In the genomic region with DNA sequence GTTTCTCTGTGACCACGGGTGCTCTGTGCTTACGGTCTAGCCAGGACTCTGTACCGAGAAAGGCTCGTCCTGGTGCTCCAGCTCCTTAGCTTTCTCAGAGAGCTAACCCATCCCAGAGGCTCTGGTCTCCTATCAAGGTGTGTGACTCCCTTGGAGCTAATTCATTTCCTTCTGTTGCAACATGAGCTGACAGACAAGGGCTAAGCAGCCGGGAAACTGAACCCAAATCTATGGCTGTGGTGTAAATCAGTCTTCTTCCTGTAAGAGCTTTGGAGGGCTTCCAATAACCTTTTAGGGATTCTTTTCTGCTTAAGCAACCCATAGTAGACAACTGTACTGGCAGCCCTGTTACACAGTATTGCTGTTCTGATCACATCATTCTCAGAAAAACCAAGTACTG, we compare ENCODE assay signal across 31 mouse cellular contexts. TPM values are rescaled to one million over a fixed set of nuclear protein-coding genes. Genes with fewer than 3 reads are reported as not detected.
DNase-seq lines count a peak whose midpoint lies in the region; ATAC-seq and TF ChIP-seq lines count a peak whose summit lies in the region.
"Had no signal": no experiment of that assay in that cellular context is flagged by ENCODE, and none has a peak within 500 bp of the region (broad histone marks: within the 10 kb centered on the region; RNA-seq: fewer than 3 reads in every experiment).

A gene (minus strand): TSS at position 154 of the 400 bp plus-strand sequence.

- TF ChIP-seq EP300 in stomach, postnatal 0 days (optimal IDR thresholded peaks at IDR 0.05), result no peak

- H3K27ac ChIP-seq in heart, embryonic 13.5 days (replicated peaks), result peak within 1 kb of the TSS; percentile 45; the same call in 1 of the 2 replicates
- 0 out of 2 replicates have a peak within 1 kb of the TSS, but pooled peaks have one; percentile 8 for H3K27ac ChIP-seq in stomach, embryonic 16.5 days (ENCODE audit: low read length)
- H3K27ac ChIP-seq in stomach, postnatal 0 days (replicated peaks), result no peak within 1 kb of the TSS; the same call in 1 of the 2 replicates
- H3K27ac ChIP-seq in limb, embryonic 15.5 days, result 0 out of 2 replicates have a peak within 1 kb of the TSS, but pooled peaks have one; percentile 35
- H3K27ac ChIP-seq: forebrain, embryonic 15.5 days; hindbrain, embryonic 13.5 days; layer of hippocampus, adult 2 months; midbrain, embryonic 12.5 days; neural tube, embryonic 12.5 days had no signal

- no peak for TF ChIP-seq CTCF in stomach, postnatal 0 days (IDR thresholded peaks at IDR 0.05; ENCODE audit: low read depth)
- TF ChIP-seq CTCF in brain, embryonic 14.5 days (IDR thresholded peaks at IDR 0.05; ENCODE audit: borderline replicate concordance, extremely low read depth, insufficient read depth, insufficient read length), result no peak

- DNase-seq in heart, adult 8-10 months (ENCODE audit: low spot score), result no peak
- DNase-seq in stomach, postnatal 0 days (ENCODE audit: low spot score), result no peak
- DNase-seq in brain, embryonic 14.5 days (ENCODE audit: low read depth), result peak; percentile 8
- no peak for DNase-seq in left cerebral cortex, postnatal 4 days
- DNase-seq: adrenal gland, postnatal 14 days; cerebellum, adult 8-10 months; cerebellum, postnatal 36 days; embryo, embryonic 11 days; heart, postnatal 36 days; kidney, adult 8-10 months; kidney, postnatal 14 days; layer of hippocampus, postnatal 36 days; retina, postnatal 1 day had no signal

- no peak for ATAC-seq in heart, embryonic 13.5 days (ENCODE audit: extremely low read depth, insufficient number of reproducible peaks, low FRiP score, low TSS enrichment)
- ATAC-seq in stomach, embryonic 16.5 days (ENCODE audit: insufficient read depth, low FRiP score), result no peak
- ATAC-seq in stomach, postnatal 0 days (ENCODE audit: low FRiP score, low TSS enrichment), result no peak
- no peak for ATAC-seq in limb, embryonic 15.5 days (ENCODE audit: insufficient number of reproducible peaks, low FRiP score, low TSS enrichment, low read depth)
- no peak for ATAC-seq in monocyte, adult 5-6 weeks (replicated peaks; ENCODE audit: insufficient number of reproducible peaks, low FRiP score, low TSS enrichment, poor library complexity, severe bottlenecking)
- ATAC-seq: forebrain, embryonic 15.5 days; inflammation-experienced regulatory T-cells, adult 6 months had no signal

- peaks cover 25% of the 10 kb centered on the region for H3K4me1 ChIP-seq in heart, embryonic 13.5 days
- peaks cover 12% of the 10 kb centered on the region; the same call in 1 of the 2 replicates for H3K4me1 ChIP-seq in stomach, embryonic 16.5 days (ENCODE audit: control insufficient read depth, insufficient read depth, low read length)
- peaks cover 3% of the 10 kb centered on the region; the same call in 1 of the 2 replicates for H3K4me1 ChIP-seq in stomach, postnatal 0 days (replicated peaks; ENCODE audit: control insufficient read depth, insufficient read depth)
- peaks cover 20% of the 10 kb centered on the region for H3K4me1 ChIP-seq in limb, embryonic 15.5 days
- H3K4me1 ChIP-seq: forebrain, embryonic 15.5 days; hindbrain, embryonic 13.5 days; midbrain, embryonic 12.5 days; neural tube, embryonic 12.5 days had no signal

- TF ChIP-seq POLR2A in brain, embryonic 14.5 days (IDR thresholded peaks at IDR 0.05; ENCODE audit: borderline replicate concordance, extremely low read depth, insufficient read depth, insufficient read length, poor library complexity, severe bottlenecking), result no peak

- no peak within 1 kb of the TSS for H3K9ac ChIP-seq in heart, embryonic 13.5 days
- H3K9ac ChIP-seq in stomach, embryonic 16.5 days (ENCODE audit: low read length), result no peak within 1 kb of the TSS
- no peak within 1 kb of the TSS; the same call in 1 of the 2 replicates for H3K9ac ChIP-seq in stomach, postnatal 0 days (ENCODE audit: low read length)
- no peak within 1 kb of the TSS for H3K9ac ChIP-seq in limb, embryonic 15.5 days
- H3K9ac ChIP-seq: forebrain, embryonic 15.5 days; hindbrain, embryonic 13.5 days; midbrain, embryonic 12.5 days; neural tube, embryonic 12.5 days had no signal

- 65% methylated on average over 5 of the region's 5 CpGs for WGBS in heart, embryonic 13.5 days
- WGBS in stomach, embryonic 16.5 days, result 52% methylated on average over 5 of the region's 5 CpGs
- WGBS in stomach, postnatal 0 days, result 41% methylated on average over 5 of the region's 5 CpGs
- 42% methylated on average over 5 of the region's 5 CpGs for WGBS in limb, embryonic 15.5 days

- no peaks in the 10 kb centered on the region for H3K36me3 ChIP-seq in heart, embryonic 13.5 days
- H3K36me3 ChIP-seq in stomach, embryonic 16.5 days (ENCODE audit: control insufficient read depth, insufficient read depth, low read length), result no peaks in the 10 kb centered on the region
- no peaks in the 10 kb centered on the region for H3K36me3 ChIP-seq in stomach, postnatal 0 days (ENCODE audit: control insufficient read depth, insufficient read depth, low read length)
- H3K36me3 ChIP-seq in limb, embryonic 15.5 days, result no peaks in the 10 kb centered on the region
- H3K36me3 ChIP-seq: forebrain, embryonic 15.5 days; hindbrain, embryonic 13.5 days; midbrain, embryonic 12.5 days; neural tube, embryonic 12.5 days had no signal

- H3K4me3 ChIP-seq in heart, embryonic 13.5 days, result no peak within 1 kb of the TSS
- no peak within 1 kb of the TSS for H3K4me3 ChIP-seq in stomach, embryonic 16.5 days (replicated peaks; ENCODE audit: low read length)
- no peak within 1 kb of the TSS for H3K4me3 ChIP-seq in stomach, postnatal 0 days (ENCODE audit: low read depth, low read length)
- no peak within 1 kb of the TSS for H3K4me3 ChIP-seq in limb, embryonic 15.5 days
- H3K4me3 ChIP-seq: forebrain, embryonic 15.5 days; hindbrain, embryonic 13.5 days; layer of hippocampus, adult 2 months; midbrain, embryonic 12.5 days; neural tube, embryonic 12.5 days had no signal

- no peaks in the 10 kb centered on the region for H3K9me3 ChIP-seq in heart, embryonic 13.5 days
- H3K9me3 ChIP-seq in stomach, embryonic 16.5 days (replicated peaks; ENCODE audit: control insufficient read depth, low read length), result no peaks in the 10 kb centered on the region
- no peaks in the 10 kb centered on the region for H3K9me3 ChIP-seq in stomach, postnatal 0 days (ENCODE audit: control insufficient read depth, low read length)
- H3K9me3 ChIP-seq in limb, embryonic 15.5 days, result no peaks in the 10 kb centered on the region
- H3K9me3 ChIP-seq: forebrain, embryonic 15.5 days; hindbrain, embryonic 13.5 days; midbrain, embryonic 12.5 days; neural tube, embryonic 12.5 days had no signal

- H3K4me2 ChIP-seq in heart, embryonic 13.5 days, result no peak within 1 kb of the TSS
- no peak within 1 kb of the TSS for H3K4me2 ChIP-seq in stomach, embryonic 16.5 days (ENCODE audit: low read depth, low read length)
- H3K4me2 ChIP-seq in stomach, postnatal 0 days (replicated peaks; ENCODE audit: low read depth), result no peak within 1 kb of the TSS
- no peak within 1 kb of the TSS for H3K4me2 ChIP-seq in limb, embryonic 15.5 days
- H3K4me2 ChIP-seq: forebrain, embryonic 15.5 days; hindbrain, embryonic 13.5 days; midbrain, embryonic 12.5 days; neural tube, embryonic 12.5 days had no signal

- no peaks in the 10 kb centered on the region for H3K27me3 ChIP-seq in heart, embryonic 13.5 days (replicated peaks)
- H3K27me3 ChIP-seq in stomach, embryonic 16.5 days (ENCODE audit: control insufficient read depth, insufficient read depth, low read length), result no peaks in the 10 kb centered on the region
- no peaks in the 10 kb centered on the region for H3K27me3 ChIP-seq in stomach, postnatal 0 days (ENCODE audit: control insufficient read depth, insufficient read depth, low read length)
- no peaks in the 10 kb centered on the region for H3K27me3 ChIP-seq in limb, embryonic 15.5 days
- H3K27me3 ChIP-seq: forebrain, embryonic 15.5 days; hindbrain, embryonic 13.5 days; midbrain, embryonic 12.5 days; neural tube, embryonic 12.5 days had no signal

- intact Hi-C loops in left cerebral cortex, postnatal 4 days (cut with DNase I), result no loop called here

RNA-seq across cellular contexts. Expression of the gene that starts here (rescaled TPM):
- polyA plus RNA-seq in heart, embryonic 13.5 days (2015; fragmentation: Nextera tagmentation; extraction: Ambion mirVana), result not detected in 2 replicates
- not detected for total RNA-seq in heart, adult 8-10 months (2022)
- polyA plus RNA-seq in stomach, embryonic 16.5 days (2015; fragmentation: Nextera tagmentation; extraction: Ambion mirVana), result 0.43 and 0.76 TPM in 2 replicates
- 0.15 and 0.24 TPM in 2 replicates for polyA plus RNA-seq in stomach, postnatal 0 days (2015; fragmentation: Nextera tagmentation; extraction: Ambion mirVana)
- not detected in 2 replicates for polyA plus RNA-seq in brain, embryonic 14.5 days (2012; rRNA removed)
- 0.12 TPM in 1 of 2 replicates, not detected in the other for polyA plus RNA-seq in limb, embryonic 15.5 days (2015; fragmentation: Nextera tagmentation; extraction: Ambion mirVana)
- not detected in 3 replicates for total RNA-seq in monocyte, adult 5-6 weeks (2017)
- total RNA-seq in left cerebral cortex, postnatal 4 days (2021), result not detected
- total RNA-seq: adrenal gland, postnatal 14 days; gastrocnemius, adult 8-10 months; heart, postnatal 36 days; layer of hippocampus, adult 2 months; layer of hippocampus, postnatal 36 days; left cerebral cortex, postnatal 14 days; liver, adult 2 months; megakaryocyte, adult 5-6 weeks; MEL had no signal
- polyA plus RNA-seq: forebrain, embryonic 15.5 days; heart, embryonic 14.5 days; hindbrain, embryonic 13.5 days; inflammation-experienced regulatory T-cells, adult 6 months; liver, adult 2 months; liver, embryonic 16.5 days; midbrain, embryonic 12.5 days; neural tube, embryonic 12.5 days; spleen, adult 2 months had no signal

Comparison
In these comparisons a context has a peak if more than half of its experiments do, and no peak if none do; other contexts are left out.
1. Peak in DNase-seq in brain, embryonic 14.5 days; RNA of the gene not detected or under 1 TPM.